Mouse (Mus musculus): ENCODE results near the gene Hoxa2. TPM values are rescaled to one million over a fixed set of nuclear protein-coding genes. Genes with fewer than 3 reads are reported as not detected.

Hoxa2 gene
- total and polyA plus RNA-seq, 3 experiments = 0.11 to 0.84 (median 0.21) TPM

GRCm38 (mm10) chr6:52162093-52162380 lies 2.6 kb downstream of the Hoxa2 start:
- intact Hi-C loops (cut with DNase I) = loop anchor here (2.0 kb wide), 1 partner anchor 149 kb away; the partner anchor contains the start of gene Skap2
- Histone ChIP-seq H3K4me3 (no peak overlapping the region), H3K79me2 (replicated peaks; ENCODE audit: control insufficient read depth, insufficient read depth, low read length) (no peaks in the 10 kb centered on the region), H3K27me3 (ENCODE audit: control insufficient read depth, insufficient read depth, low read length) (peaks cover 15% of the 10 kb centered on the region), H3K4me1 (ENCODE audit: control insufficient read depth, insufficient read depth, low read length) (no peaks in the 10 kb centered on the region), H3K36me3 (ENCODE audit: control insufficient read depth, insufficient read depth, low read length) (no peaks in the 10 kb centered on the region), H3K9ac (ENCODE audit: low read depth, low read length) (no peak overlapping the region), H3K27ac (no peak overlapping the region; the same call in 1 of the 2 replicates)
- no peak for TF ChIP-seq EP300 (IDR thresholded peaks at IDR 0.05; ENCODE audit: insufficient read depth, low read depth, low read length)
- no peak for TF ChIP-seq POLR2A (IDR thresholded peaks at IDR 0.05; ENCODE audit: insufficient read depth, low read depth, low read length)
- TF ChIP-seq CTCF (IDR thresholded peaks at IDR 0.05) = no peak
- WGBS = 32% methylated on average over 1 of the region's 1 CpGs
- DNase-seq = no peak

- DNase-seq = no peak
- intact Hi-C loops (cut with DNase I) = loop anchor here (2.0 kb wide), 1 partner anchor 149 kb away; the partner anchor contains the start of gene Skap2
- Histone ChIP-seq H3K4me1 (ENCODE audit: control insufficient read depth, insufficient read depth, low read length) (no peaks in the 10 kb centered on the region), H3K79me2 (replicated peaks; ENCODE audit: control insufficient read depth, insufficient read depth, low read length) (no peaks in the 10 kb centered on the region), H3K4me3 (no peak overlapping the region), H3K9ac (ENCODE audit: low read depth, low read length) (no peak overlapping the region), H3K27me3 (ENCODE audit: control insufficient read depth, insufficient read depth, low read length) (peaks cover 15% of the 10 kb centered on the region), H3K36me3 (ENCODE audit: control insufficient read depth, insufficient read depth, low read length) (no peaks in the 10 kb centered on the region), H3K27ac (peak overlapping the region; percentile 47)
- no peak for TF ChIP-seq POLR2A (IDR thresholded peaks at IDR 0.05; ENCODE audit: insufficient read depth, low read depth, low read length)
- 30% methylated on average over 8 of the region's 8 CpGs for WGBS
Observed at GRCm38 (mm10) chr6:52161336-52162092, 3.1 kb downstream of the Hoxa2 start.

DNA sequence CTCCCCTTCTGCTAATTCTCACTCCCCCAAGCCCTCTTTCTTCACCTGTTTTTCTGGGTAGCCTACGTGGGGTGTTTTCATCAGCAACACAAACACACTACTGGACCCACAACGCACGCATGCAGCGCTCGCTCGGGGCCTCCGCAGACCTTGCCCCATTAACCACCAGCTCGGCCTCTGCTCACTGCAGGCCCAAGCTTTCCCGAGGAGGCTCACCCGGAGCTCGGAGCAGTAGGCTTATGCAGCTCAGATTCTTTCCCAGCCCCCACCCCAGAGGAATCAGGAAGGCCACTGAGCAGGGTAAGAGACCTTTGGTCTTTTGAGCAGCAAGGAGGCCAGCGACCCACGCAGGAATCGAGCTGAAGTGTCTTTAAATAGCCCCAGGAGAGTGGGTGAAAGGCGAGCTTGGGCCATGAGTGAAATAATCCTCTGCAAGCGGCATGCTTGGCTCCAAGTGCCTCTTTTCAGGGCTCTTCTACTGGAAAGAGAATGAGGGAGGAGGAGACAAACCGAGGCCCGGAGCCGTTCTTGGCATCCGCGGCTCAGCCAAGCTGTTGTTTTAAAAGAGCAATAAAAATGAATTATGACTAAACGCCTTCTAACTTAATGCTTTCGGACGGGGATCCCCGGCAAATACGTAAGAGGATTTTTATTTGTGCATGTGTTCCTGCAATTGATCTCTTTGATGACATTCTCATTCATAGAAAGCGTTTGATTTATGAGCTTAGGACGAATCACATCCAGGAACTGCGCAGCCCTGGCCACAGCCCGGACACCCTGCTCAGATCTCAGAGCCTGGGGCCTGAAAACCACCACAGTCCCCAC lies 3.9 kb downstream of the Hoxa2 start:
- H3K36me3 ChIP-seq (ENCODE audit: control insufficient read depth, insufficient read depth, low read length) = no peaks in the 10 kb centered on the region
- peak overlapping the region; percentile 47 for H3K27ac ChIP-seq
- peak overlapping the region; percentile 9; the same call in 1 of the 2 replicates for H3K4me3 ChIP-seq
- intact Hi-C loops (cut with DNase I) = no loop called here
- H3K79me2 ChIP-seq (replicated peaks; ENCODE audit: control insufficient read depth, insufficient read depth, low read length) = no peaks in the 10 kb centered on the region
- TF ChIP-seq POLR2A (IDR thresholded peaks at IDR 0.05; ENCODE audit: insufficient read depth, low read depth, low read length) = no peak
- TF ChIP-seq EP300 (IDR thresholded peaks at IDR 0.05; ENCODE audit: insufficient read depth, low read depth, low read length) = no peak
- no peak for TF ChIP-seq CTCF (IDR thresholded peaks at IDR 0.05)
- H3K9ac ChIP-seq (ENCODE audit: low read depth, low read length) = no peak overlapping the region
- no peak for DNase-seq
- 21% methylated on average over 30 of the region's 30 CpGs for WGBS
- H3K4me1 ChIP-seq (ENCODE audit: control insufficient read depth, insufficient read depth, low read length) = no peaks in the 10 kb centered on the region
- H3K27me3 ChIP-seq (ENCODE audit: control insufficient read depth, insufficient read depth, low read length) = peaks cover 13% of the 10 kb centered on the region

DNA sequence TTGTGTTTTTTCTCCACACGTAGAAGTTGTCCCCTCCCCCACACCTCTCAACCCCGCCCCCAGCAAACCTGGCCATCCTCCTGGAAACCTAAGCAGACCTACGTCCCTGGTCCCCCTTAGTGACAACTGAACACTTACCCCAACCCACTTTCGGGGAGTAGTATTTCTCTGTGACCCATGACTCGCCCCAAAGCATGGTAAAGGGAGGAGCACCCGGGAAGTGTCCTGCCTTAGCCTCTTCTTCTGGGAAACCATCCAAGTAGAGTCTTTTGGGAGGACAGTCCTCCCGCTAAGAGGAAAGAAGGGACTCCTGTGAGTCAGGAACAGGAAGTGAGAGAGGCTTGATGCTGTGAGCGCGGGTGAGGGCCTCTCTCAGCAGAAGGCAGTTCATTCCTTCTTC lies 4.7 kb downstream of the Hoxa2 start:
- no peak overlapping the region for H3K9ac ChIP-seq (ENCODE audit: low read depth, low read length)
- TF ChIP-seq POLR2A (IDR thresholded peaks at IDR 0.05; ENCODE audit: insufficient read depth, low read depth, low read length) (no peak), EP300 (IDR thresholded peaks at IDR 0.05; ENCODE audit: insufficient read depth, low read depth, low read length) (no peak), CTCF (IDR thresholded peaks at IDR 0.05) (no peak)
- no peaks in the 10 kb centered on the region for H3K4me1 ChIP-seq (ENCODE audit: control insufficient read depth, insufficient read depth, low read length)
- no peaks in the 10 kb centered on the region for H3K36me3 ChIP-seq (ENCODE audit: control insufficient read depth, insufficient read depth, low read length)
- intact Hi-C loops (cut with DNase I) = loop anchor here (2.0 to 5.0 kb wide), 2 partner anchors 31 to 73 kb away; partner anchors contain the start of gene Hoxa4
- WGBS = 19% methylated on average over 9 of the region's 9 CpGs
- no peak overlapping the region for H3K4me3 ChIP-seq
- DNase-seq = no peak
- no peaks in the 10 kb centered on the region for H3K79me2 ChIP-seq (replicated peaks; ENCODE audit: control insufficient read depth, insufficient read depth, low read length)
- peaks cover 9% of the 10 kb centered on the region for H3K27me3 ChIP-seq (ENCODE audit: control insufficient read depth, insufficient read depth, low read length)
- no peak overlapping the region; the same call in 1 of the 2 replicates for H3K27ac ChIP-seq

GRCm38 (mm10) chr6:52159164-52159761 lies 5.4 kb downstream of the Hoxa2 start:
- WGBS = 14% methylated on average over 12 of the region's 12 CpGs
- H3K36me3 ChIP-seq (ENCODE audit: control insufficient read depth, insufficient read depth, low read length) = no peaks in the 10 kb centered on the region
- H3K27me3 ChIP-seq (ENCODE audit: control insufficient read depth, insufficient read depth, low read length) = peaks cover 8% of the 10 kb centered on the region
- intact Hi-C loops (cut with DNase I) = loop anchor here (2.0 to 5.0 kb wide), 2 partner anchors 32 to 72 kb away; partner anchors contain the start of gene Hoxa4
- no peaks in the 10 kb centered on the region for H3K79me2 ChIP-seq (replicated peaks; ENCODE audit: control insufficient read depth, insufficient read depth, low read length)
- peak overlapping the region; percentile 67 for H3K4me3 ChIP-seq
- peak overlapping the region; percentile 79 for H3K27ac ChIP-seq
- DNase-seq = peak in 1 of 2 experiments; percentile 48
- no peaks in the 10 kb centered on the region for H3K4me1 ChIP-seq (ENCODE audit: control insufficient read depth, insufficient read depth, low read length)
- TF ChIP-seq EP300 (IDR thresholded peaks at IDR 0.05; ENCODE audit: insufficient read depth, low read depth, low read length) (no peak), POLR2A (IDR thresholded peaks at IDR 0.05; ENCODE audit: insufficient read depth, low read depth, low read length) (no peak)
- H3K9ac ChIP-seq (ENCODE audit: low read depth, low read length) = no peak overlapping the region

All from heart, adult 2 months (tissue).